Mouse (Mus musculus): ENCODE data around the gene Fbxo11.
"Not testable (repeated sequence)": the region's sequence is repeated elsewhere in the genome, so short reads cannot be mapped to it uniquely, and the experiment has no call there.

The Fbxo11 gene

DNA sequence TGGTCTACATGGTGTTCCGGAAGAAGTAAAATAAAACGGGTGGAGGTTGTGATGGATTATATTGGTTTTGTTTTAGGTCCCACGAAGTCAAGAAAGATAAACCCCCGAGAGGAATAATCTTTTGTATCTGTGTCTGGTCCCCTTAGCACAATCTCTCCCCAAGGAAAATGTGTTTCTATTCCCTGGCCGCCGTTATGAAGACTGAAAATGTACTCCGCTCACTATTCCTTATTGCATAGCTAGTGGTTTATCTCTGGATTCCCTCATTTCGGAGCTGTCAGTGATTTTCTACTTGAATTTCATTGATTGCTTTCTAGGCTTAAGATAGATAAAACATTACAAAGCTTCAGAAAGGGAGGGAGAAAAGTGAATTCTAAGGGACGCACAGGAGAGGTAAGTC is 1.7 kb upstream of the Fbxo11 start:
- no peak for DNase-seq

DNA sequence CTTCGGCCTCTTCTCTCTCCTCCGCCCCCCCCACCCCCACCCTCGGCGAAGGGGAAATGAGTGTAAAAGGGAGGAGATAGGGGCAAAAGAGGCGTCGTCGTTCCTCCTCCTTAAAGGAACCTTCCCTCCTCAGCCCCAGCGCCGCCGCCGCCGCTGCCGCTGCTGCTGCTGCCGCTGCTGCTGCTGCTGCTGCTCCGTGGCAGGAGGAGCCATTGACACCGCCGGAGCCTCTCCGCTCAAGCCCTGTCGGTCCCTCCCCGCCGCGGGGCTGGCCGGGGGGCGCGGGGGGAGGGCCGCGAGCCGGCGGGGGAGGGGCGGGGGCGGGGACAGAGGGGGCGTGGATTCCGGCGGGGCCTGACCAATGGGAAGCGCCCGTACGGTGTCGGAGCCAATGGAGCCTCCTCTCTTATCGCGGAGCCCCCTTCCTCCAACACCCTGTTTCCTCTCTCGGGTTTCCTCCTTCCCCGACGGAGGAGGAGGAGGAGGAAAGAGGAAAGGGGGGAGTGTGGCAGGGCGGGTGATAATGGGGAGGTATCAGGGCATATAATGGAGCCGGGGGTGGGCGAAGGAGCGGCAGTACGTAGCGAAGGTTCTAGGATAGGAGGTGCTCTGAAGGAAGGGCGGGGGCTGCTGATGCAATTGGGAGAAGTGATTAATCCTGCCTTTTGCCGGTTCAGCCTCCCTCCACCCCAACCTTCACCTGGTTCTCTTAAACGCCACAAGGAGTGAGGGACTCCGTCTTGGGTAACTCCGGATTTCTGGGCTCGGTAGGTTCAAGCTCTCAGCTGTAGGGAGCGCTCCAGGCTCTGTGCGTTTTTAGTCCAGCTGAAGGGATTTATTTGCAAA is 933 bp upstream of the Fbxo11 start:
- peak; percentile 88 for DNase-seq

DNA sequence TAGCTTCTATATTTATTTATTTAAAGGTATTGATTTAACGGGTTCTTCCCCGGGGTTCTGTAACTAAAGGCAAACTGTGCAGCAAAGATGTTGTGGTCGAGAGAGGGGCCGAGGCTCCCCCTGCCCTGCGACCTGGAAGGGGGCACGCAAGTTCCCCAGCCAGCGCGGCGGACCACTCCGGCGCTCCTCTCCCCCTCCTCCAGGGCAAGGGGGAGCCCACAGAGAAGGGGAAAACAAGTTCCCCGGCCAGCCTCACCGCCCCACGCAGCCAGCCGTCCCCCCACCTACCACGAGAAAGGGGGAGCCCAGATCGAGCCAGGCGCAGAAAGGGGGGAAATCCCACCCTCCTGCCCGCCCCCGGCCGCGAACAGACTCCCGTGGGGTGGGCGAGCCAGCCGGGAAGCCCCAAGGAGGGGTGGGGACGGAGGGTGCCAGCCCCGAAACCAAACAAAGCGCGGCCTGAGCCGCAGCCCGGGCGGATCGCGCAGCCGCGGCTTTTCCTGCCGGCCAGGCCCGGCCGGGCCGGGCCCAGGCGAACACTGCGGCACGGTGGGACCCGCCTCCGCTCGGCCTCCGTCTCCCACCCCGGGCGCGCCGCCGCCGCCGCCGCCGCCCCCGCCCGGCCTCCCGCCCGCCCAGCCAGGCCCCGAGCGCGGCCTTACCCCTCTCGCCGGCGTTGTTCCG is 602 bp downstream of the Fbxo11 start:
- DNase-seq = peak; percentile 77

DNA sequence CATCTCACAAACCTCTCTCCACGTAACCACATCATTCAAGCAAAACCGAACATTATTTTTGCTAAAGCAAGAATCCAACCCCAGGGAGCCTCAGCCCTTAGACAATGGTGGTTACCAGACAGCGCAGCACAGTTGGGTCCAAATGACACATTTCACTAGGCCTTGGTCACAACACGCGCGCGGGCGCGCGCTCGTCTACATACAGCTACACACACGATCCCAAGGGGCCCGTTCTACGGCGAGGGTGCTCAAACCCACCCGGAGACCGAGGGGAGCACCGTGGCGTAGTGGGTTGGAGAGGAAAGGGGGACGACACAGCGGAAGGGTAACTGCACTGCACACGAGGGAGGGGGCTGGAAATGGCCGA is 1.1 kb downstream of the Fbxo11 start:
- DNase-seq = peak; percentile 81

DNA sequence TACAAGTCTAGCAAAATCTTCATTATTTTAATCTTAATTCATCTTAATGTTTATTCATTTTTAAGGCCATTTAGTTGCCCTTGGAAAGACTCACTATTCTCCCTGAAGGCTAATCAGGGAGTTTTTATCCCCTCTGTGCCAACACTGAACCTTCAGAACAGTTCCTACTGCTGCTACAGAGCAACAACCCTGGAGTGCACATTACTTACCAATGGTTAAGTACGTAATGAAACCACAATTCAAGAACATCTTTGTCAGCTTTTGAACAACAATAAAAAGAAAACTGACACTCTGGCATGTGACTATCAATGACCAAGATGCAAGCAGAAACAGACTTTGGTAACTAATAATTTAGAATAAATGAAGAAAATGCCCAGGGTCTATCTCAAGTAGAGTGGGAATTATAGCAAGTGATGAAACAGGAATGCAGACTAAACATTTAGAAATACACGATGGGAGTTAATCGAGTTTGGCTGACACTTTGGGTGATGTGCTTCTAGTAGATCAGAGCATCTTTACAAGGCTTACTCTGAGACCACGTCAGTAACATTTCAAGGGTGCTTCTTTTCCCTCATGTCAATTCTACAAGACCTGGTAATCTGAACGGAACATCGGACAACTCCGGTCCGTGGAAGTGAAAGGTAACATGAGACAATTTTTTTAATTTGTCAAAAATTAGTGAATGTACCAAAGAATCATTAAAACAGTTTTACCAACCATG is 2.1 kb downstream of the Fbxo11 start:
- DNase-seq = no peak

DNA sequence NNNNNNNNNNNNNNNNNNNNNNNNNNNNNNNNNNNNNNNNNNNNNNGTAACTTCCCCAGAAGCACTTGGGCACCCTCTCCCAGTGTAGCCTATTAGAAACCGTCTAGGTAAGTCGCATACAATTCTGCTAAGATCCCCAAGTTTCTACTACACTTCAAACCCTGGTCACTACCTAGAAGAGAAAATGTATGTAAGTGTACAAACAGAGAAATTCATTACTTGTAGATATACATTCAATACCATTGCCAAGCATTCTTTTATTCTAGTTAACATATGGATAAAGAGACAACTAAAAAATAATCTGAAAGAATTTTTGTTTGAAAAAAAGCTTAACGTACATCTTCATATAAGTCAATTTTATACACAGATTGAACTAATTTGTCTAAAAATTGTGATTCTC is 3.1 kb downstream of the Fbxo11 start:
- no peak for DNase-seq

GRCm38 (mm10) chr17:88058280-88058679 is 6.8 kb downstream of the Fbxo11 start:
- no peak for DNase-seq

- no peak for DNase-seq
Observed at GRCm38 (mm10) chr17:88057846-88058245, 7.2 kb downstream of the Fbxo11 start.

DNA sequence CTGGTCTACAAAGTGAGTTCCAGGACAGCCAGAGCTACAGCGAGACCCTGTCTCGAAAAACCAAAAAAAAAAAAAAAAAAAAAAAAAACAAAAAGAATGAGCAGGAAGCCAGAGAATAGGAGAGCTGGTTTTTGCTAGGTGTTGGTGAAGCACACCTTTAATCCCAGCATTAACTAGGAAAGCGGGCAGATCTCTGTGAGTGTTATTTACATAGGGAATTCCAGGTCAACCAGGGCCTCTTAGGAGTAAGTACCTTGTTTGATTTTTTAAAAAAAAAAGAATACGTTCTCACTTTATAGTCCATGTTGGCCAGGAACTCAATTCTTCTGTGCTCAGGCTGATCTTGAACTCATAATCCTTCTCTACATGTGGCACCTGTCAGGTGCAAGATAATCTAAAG is 13.4 kb downstream of the Fbxo11 start:
- DNase-seq = no peak

- no peak for DNase-seq
Observed at GRCm38 (mm10) chr17:88050892-88051291, 14.2 kb downstream of the Fbxo11 start.

DNA sequence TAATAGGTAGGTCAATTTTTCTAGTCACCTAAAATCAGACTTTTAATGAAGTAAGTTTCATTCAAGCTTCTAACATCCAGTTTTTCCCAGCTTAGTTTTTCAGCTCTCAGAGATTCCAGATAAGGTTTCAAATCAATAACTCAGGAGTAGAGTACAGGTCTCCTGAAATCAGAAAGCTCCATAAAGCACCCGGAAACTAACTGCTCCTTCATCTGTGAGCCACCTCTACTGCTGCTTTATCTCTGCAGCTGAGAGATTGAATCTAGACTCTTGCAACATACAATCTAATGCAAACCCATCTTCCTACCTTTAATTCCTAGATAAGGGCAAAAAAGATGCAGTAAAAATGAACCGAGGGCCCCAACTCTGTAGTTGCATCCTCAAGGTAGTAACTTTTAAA is 14.8 kb downstream of the Fbxo11 start:
- no peak for DNase-seq

DNA sequence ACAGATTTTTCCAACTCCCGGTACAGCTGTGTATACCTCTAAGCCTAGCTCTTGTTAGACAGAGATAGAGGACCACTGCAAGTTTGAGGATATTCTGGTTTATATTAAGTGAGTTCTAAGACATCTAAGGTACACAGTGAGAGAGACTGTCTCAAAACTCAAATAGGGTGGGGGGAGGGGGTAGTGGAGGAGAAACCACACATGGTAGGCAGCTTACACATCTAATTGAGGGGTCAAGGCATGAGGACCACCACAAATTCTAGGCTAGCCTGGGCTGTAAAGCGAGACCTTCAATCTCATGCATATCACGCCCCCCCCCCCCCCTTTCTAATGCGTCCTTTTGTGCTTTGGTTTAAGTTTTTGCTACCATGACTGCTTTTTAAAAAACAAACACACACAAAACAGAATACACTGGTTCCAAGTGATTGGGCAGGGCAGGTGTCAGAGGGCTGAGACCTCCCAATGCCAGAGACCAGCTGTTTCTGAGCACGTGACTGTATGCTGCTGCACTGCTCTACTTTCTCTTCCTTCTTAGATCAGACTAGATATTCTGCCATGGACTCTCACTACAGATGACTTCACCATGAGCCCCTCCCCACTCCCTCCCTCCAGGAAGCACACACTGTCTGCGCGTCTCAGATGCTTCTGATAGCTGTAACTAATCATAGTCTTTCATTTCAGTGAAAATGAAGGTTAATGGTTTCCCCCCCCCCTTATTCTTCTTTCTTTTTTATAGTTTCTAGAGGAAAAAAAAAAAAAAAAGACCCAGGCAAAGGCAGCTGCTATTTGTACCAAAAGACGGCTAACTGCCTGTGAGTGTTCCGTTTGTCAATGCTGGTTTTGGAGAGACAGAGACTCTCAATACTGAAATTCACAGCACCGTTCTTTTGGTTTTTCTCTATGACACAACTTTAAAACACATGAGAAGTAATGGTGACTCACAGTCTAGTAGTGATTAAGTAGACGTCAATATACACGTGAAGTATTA is 22.7 kb downstream of the Fbxo11 start:
- peak; percentile 69 for DNase-seq

DNA sequence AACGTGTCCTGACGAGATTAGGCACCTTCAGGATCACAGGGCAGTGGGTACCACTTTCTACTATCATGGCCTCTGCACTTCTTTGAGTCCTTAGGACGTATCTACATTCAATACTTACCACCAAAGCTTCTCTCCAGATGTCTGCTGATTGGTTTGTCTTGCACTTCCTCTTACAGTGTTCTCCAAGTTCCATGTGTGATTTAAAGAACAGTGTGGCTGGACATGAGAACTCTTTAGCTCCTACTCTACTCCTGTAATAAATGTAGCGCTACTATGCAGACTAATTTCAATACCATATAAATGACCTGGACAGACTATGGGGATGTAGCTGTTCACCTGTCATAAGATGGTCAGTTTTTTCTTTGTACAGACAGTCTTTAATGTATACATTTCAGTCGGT is 24.3 kb downstream of the Fbxo11 start:
- DNase-seq = no peak

DNA sequence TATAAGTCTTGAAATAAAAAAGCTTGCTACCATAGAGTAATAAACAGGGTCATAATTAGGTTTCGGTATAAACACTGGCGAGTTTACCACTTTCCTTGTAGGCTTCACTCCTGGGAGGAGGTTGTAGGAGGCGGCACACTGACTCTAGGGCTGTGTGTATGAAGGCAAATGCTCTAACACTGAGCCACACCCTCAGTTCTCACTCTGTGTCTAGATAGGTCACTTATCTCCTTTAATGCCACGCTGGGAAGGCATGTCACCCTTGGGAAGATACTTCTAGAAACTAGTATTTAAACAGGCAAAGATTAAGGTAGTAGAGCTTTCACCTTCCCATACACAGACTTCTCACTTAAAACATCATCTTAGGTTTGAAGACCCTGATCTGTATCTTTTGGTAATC is 30.7 kb downstream of the Fbxo11 start:
- no peak for DNase-seq

- DNase-seq = no peak
Observed at GRCm38 (mm10) chr17:88031755-88032154, 33.3 kb downstream of the Fbxo11 start.

- no peak for DNase-seq
Observed at GRCm38 (mm10) chr17:88029194-88029970, 35.7 kb downstream of the Fbxo11 start.

DNA sequence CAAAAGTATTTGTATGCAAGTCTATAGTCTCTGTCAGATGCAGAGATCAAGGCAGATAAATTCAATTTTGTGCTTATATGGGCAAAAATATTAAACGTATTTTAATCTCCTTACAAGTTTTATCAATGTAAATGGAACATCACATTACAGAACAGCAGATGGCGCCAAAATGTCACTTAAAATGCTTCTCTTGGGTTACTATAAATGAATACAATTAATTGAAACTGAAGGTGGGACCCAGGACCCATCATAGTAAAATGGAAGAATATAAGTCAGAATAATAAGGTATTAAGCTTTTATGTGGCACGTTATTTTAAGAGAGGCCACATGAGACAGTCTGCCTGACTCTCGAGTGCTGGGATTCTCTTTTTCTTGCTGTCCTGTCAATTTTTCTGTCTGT is 39.9 kb downstream of the Fbxo11 start:
- DNase-seq = peak; percentile 68

DNA sequence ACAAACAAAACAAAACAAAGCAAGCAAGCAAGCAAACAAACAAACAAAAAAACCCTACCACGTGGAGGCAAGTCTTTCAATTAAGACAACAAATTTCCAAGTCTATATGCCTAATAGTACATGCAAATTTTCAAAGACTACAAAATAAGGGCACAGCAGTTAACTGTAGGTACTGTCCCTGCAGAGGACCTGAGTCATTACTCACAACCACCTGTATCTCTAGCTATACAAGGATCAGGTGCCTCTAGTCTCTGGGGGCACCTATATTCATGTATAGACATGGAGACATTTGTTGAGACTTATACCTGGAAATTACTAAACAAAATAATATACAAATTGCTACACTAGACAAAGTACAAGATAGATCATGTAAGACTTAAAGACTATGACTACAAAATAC is 41.2 kb downstream of the Fbxo11 start:
- no peak for DNase-seq

DNA sequence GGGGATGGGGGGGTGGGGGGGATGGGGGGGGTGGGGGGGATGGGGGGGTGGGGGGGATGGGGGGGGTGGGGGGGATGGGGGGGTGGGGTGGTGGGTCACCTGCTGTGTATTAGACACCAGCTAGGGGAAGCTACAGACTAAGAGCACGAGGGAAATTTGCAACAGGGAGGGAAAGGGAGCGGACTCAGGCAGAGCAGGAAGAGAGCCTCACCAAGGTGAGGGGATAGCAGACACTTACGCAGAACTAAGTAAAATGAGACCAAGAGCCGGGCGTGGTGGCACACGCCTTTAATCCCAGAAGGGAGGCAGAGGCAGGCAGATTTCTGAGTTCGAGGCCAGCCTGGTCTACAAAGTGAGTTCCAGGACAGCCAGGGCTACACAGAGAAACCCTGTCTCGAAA is 49.1 kb downstream of the Fbxo11 start:
- not testable (repeated sequence) for DNase-seq

GRCm38 (mm10) chr17:88014456-88014855 is 50.6 kb downstream of the Fbxo11 start:
- DNase-seq = no peak

DNA sequence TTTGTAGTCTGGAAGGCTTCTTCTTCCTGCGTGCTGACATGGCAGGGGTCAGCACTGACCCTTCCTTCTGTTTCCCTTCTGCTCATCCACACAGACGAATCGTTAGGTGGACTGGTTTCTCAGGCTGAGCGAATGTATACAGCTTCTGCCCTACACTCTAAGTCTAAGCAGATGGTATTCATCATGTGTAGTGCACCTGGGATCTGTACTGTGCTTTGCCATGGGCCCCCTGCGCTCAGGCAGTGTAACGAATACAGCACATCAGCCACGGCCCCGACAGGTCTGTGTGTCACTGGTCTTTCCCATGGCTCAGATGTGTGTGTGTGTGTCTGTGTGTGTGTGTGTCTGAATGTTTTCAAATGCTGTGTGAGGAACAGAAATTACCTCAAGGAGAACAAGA is 58.1 kb downstream of the Fbxo11 start:
- no peak for DNase-seq

- DNase-seq = no peak
Observed at GRCm38 (mm10) chr17:88004892-88005291, 60.2 kb downstream of the Fbxo11 start.
